Mouse (Mus musculus): ENCODE measurements at regions not wholly inside any gene's neighbourhood (a gene's known extent, or its start where the extent isn't known, plus 50 kb on each side); places are given as distances from the start of the nearest gene placed in this dataset.
"Not testable (repeated sequence)": the region's sequence is repeated elsewhere in the genome, so short reads cannot be mapped to it uniquely, and the experiment has no call there.

DNA sequence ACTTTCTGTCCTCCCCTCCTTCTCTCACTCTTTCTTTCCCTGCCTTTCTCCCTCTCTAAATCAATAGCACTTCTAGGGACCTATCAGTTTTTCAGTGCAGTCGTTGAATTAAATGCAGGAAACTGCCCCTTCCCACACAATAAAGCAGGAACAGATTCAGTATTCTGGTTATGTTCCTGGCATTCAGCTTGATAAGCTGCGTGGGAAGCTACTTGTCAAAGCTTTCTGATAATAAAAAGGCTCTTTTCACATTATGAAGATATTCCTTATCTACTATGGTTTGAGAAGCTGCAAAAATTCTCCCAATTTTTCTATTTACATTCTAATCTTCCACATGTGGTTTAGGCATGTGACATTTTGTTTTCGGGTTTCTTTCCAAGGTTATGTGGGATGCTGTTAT is 367.3 kb upstream of the Agtr1b start:
- Histone ChIP-seq H3K4me3 (ENCODE audit: control insufficient read depth in 1 of 2, insufficient read depth in 1 of 2, low read depth in 1 of 2, low read length in 2 of 2) (no peak overlapping the region), H3K27ac (replicated peaks in 1 of 2; ENCODE audit: control insufficient read depth in 1 of 2, insufficient read depth in 1 of 2, low read depth in 2 of 2, low read length in 2 of 2) (no peak overlapping the region), H3K4me1 (ENCODE audit: control insufficient read depth in 2 of 2, insufficient read depth in 2 of 2, low read length in 2 of 2) (no peaks in the 10 kb centered on the region), H3K36me3 (ENCODE audit: control insufficient read depth, insufficient read depth, low read length) (no peaks in the 10 kb centered on the region), H3K9me3 (ENCODE audit: control insufficient read depth, low read length) (no peaks in the 10 kb centered on the region), H3K9ac (ENCODE audit: low read length) (no peak overlapping the region), H3K27me3 (ENCODE audit: control insufficient read depth, insufficient read depth, low read length) (no peaks in the 10 kb centered on the region), H3K4me2 (ENCODE audit: low read length) (no peak overlapping the region)
- 33% methylated on average over 3 of the region's 3 CpGs for WGBS
- no peak for ATAC-seq (ENCODE audit: insufficient number of reproducible peaks, insufficient read depth, low FRiP score, low read depth)

DNA sequence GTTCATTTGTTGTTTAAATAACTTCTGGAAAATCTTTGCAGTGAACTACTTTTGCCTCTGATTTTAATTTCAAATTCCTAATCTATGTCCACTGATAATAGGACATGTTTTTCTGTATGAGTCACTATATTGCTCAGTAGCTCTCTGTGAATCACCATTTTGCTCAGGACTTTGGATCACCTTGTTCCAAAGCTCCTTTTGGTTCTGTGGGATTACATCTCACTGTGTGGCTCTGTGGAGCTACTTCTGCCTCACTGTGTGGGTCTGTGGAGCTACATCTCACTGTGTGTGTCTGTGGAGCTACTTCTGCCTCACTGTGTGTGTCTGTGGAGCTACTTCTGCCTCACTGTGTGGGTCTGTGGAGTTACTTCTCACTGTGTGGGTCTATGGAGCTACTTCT is 365.0 kb upstream of the Agtr1b start:
- H3K4me3 ChIP-seq (ENCODE audit: control insufficient read depth in 1 of 2, insufficient read depth in 1 of 2, low read depth in 1 of 2, low read length in 2 of 2): no peak overlapping the region

DNA sequence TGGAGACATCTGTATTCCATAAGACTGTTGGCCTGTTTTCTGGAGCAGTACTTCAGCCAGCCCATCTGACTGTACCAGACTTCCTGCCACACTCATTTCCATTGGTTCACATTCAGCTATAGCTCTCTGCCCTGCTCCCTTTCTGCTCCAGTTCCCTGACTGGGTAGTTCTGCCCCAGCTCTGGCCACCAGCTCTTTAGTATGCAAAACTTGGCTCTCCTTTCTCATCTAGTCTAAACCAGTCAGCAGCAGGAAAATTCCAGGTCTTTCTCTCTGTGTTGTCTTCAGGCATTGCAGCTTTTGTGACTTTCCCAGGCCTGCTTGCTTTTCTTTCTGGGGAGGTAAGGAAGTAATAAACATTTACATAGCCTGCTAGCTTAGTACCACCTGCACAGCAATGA is 363.5 kb upstream of the Agtr1b start:
- no peak overlapping the region for H3K4me3 ChIP-seq (ENCODE audit: control insufficient read depth in 1 of 2, insufficient read depth in 1 of 2, low read depth in 1 of 2, low read length in 2 of 2)
- no peaks in the 10 kb centered on the region for H3K4me1 ChIP-seq (ENCODE audit: control insufficient read depth in 2 of 2, insufficient read depth in 2 of 2, low read length in 2 of 2)
- no peak overlapping the region for H3K4me2 ChIP-seq (ENCODE audit: low read length)
- no peak overlapping the region for H3K27ac ChIP-seq (replicated peaks in 1 of 2; ENCODE audit: control insufficient read depth in 1 of 2, insufficient read depth in 1 of 2, low read depth in 2 of 2, low read length in 2 of 2)
- no peak overlapping the region for H3K9ac ChIP-seq (ENCODE audit: low read length)
- no peaks in the 10 kb centered on the region for H3K36me3 ChIP-seq (ENCODE audit: control insufficient read depth, insufficient read depth, low read length)
- H3K27me3 ChIP-seq (ENCODE audit: control insufficient read depth, insufficient read depth, low read length): no peaks in the 10 kb centered on the region
- H3K9me3 ChIP-seq (ENCODE audit: control insufficient read depth, low read length): no peaks in the 10 kb centered on the region
- no peak for ATAC-seq (ENCODE audit: insufficient number of reproducible peaks, insufficient read depth, low FRiP score, low read depth)

More for the DNA sequence above, 365.0 kb upstream of the Agtr1b start:
- Histone ChIP-seq H3K9ac (ENCODE audit: low read length) (no peak overlapping the region), H3K4me1 (ENCODE audit: control insufficient read depth in 2 of 2, insufficient read depth in 2 of 2, low read length in 2 of 2) (no peaks in the 10 kb centered on the region), H3K36me3 (ENCODE audit: control insufficient read depth, insufficient read depth, low read length) (no peaks in the 10 kb centered on the region), H3K27ac (replicated peaks in 1 of 2; ENCODE audit: control insufficient read depth in 1 of 2, insufficient read depth in 1 of 2, low read depth in 2 of 2, low read length in 2 of 2) (no peak overlapping the region), H3K4me2 (ENCODE audit: low read length) (no peak overlapping the region), H3K27me3 (ENCODE audit: control insufficient read depth, insufficient read depth, low read length) (no peaks in the 10 kb centered on the region), H3K9me3 (ENCODE audit: control insufficient read depth, low read length) (no peaks in the 10 kb centered on the region)
- ATAC-seq (ENCODE audit: insufficient number of reproducible peaks, insufficient read depth, low FRiP score, low read depth): no peak

DNA sequence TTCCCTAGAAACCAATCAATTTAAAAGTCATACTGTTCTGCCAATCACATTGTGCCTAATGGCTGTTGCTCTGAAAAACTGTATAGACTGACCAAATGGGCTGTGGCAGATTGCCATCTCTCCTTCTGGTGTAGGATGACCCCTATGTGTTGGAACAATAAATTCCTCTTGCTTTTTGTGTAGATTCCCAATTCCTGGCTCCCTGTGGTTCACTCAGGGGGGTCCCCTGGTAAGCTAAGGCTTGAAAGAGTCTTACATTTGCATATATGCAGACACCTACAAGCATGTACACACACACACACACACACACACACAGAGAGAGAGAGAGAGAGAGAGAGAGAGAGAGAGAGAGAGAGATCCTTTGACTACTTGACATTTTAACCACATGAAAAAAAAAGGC is 362.8 kb upstream of the Agtr1b start:
- not testable (repeated sequence) for H3K36me3 ChIP-seq (ENCODE audit: control insufficient read depth, insufficient read depth, low read length)

DNA sequence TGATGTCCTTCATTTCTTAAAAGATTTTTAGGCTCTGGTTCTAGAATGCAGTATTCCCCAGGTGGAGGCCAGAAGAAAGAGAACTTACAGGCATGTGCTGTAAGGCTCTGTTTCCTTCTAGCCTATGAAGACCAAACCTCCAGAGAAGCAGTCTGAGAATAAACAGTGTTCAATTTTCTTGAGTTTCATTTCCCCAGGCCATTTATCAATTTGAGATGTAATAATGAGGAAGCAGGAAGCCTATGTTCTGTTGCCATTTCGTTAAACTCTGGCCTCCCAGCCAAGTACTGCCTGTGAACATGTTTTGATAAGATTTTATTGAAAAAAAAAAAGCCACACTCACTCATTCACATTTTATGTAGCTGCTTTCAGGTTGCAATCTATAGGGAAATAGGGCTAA is 347.7 kb upstream of the Agtr1b start:
- Histone ChIP-seq H3K4me3 (ENCODE audit: control insufficient read depth in 1 of 2, insufficient read depth in 1 of 2, low read depth in 1 of 2, low read length in 2 of 2) (no peak overlapping the region), H3K9ac (ENCODE audit: low read length) (no peak overlapping the region), H3K4me1 (ENCODE audit: control insufficient read depth in 2 of 2, insufficient read depth in 2 of 2, low read length in 2 of 2) (no peaks in the 10 kb centered on the region), H3K27ac (replicated peaks in 1 of 2; ENCODE audit: control insufficient read depth in 1 of 2, insufficient read depth in 1 of 2, low read depth in 2 of 2, low read length in 2 of 2) (no peak overlapping the region), H3K36me3 (ENCODE audit: control insufficient read depth, insufficient read depth, low read length) (no peaks in the 10 kb centered on the region), H3K4me2 (ENCODE audit: low read length) (no peak overlapping the region), H3K9me3 (ENCODE audit: control insufficient read depth, low read length) (peaks cover 8% of the 10 kb centered on the region), H3K27me3 (ENCODE audit: control insufficient read depth, insufficient read depth, low read length) (no peaks in the 10 kb centered on the region)
- no peak for ATAC-seq (ENCODE audit: insufficient number of reproducible peaks, insufficient read depth, low FRiP score, low read depth)
- 52% methylated on average over 1 of the region's 1 CpGs for WGBS

More for the DNA sequence above, 362.8 kb upstream of the Agtr1b start:
- H3K9me3 ChIP-seq (ENCODE audit: control insufficient read depth, low read length); H3K27me3 ChIP-seq (ENCODE audit: control insufficient read depth, insufficient read depth, low read length); ATAC-seq (ENCODE audit: insufficient number of reproducible peaks, insufficient read depth, low FRiP score, low read depth); H3K27ac ChIP-seq (replicated peaks in 1 of 2; ENCODE audit: control insufficient read depth in 1 of 2, insufficient read depth in 1 of 2, low read depth in 2 of 2, low read length in 2 of 2); H3K4me3 ChIP-seq (ENCODE audit: control insufficient read depth in 1 of 2, insufficient read depth in 1 of 2, low read depth in 1 of 2, low read length in 2 of 2); H3K4me1 ChIP-seq (ENCODE audit: control insufficient read depth in 2 of 2, insufficient read depth in 2 of 2, low read length in 2 of 2); H3K9ac ChIP-seq (ENCODE audit: low read length); H3K4me2 ChIP-seq (ENCODE audit: low read length): not testable (repeated sequence)

DNA sequence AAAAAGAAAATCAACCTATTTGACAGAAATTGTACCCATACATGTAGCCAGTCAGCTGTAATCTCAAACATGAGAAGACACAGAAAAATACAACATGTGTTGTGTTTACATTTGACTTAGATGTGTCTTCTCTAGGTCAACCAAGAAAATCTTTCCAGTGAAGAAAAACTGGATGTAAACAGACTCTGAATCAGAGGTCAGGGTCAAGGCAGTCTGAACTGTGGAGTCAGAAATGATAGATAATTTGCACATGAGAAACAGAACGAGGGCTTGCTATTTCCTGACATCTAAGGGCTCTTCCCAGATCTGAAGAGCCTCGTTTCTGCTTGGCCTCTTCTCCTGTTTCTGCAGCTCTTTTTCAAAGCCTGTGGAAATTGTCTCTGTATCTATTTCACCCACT is 342.7 kb upstream of the Agtr1b start:
- no peak overlapping the region for H3K4me2 ChIP-seq (ENCODE audit: low read length)
- H3K4me3 ChIP-seq (ENCODE audit: control insufficient read depth in 1 of 2, insufficient read depth in 1 of 2, low read depth in 1 of 2, low read length in 2 of 2): no peak overlapping the region
- 36% methylated on average over 2 of the region's 2 CpGs for WGBS
- no peaks in the 10 kb centered on the region for H3K4me1 ChIP-seq (ENCODE audit: control insufficient read depth in 2 of 2, insufficient read depth in 2 of 2, low read length in 2 of 2)
- H3K9ac ChIP-seq (ENCODE audit: low read length): no peak overlapping the region
- no peaks in the 10 kb centered on the region for H3K27me3 ChIP-seq (ENCODE audit: control insufficient read depth, insufficient read depth, low read length)
- H3K9me3 ChIP-seq (ENCODE audit: control insufficient read depth, low read length): no peaks in the 10 kb centered on the region
- H3K36me3 ChIP-seq (ENCODE audit: control insufficient read depth, insufficient read depth, low read length): no peaks in the 10 kb centered on the region
- no peak for ATAC-seq (ENCODE audit: insufficient number of reproducible peaks, insufficient read depth, low FRiP score, low read depth)
- H3K27ac ChIP-seq (replicated peaks in 1 of 2; ENCODE audit: control insufficient read depth in 1 of 2, insufficient read depth in 1 of 2, low read depth in 2 of 2, low read length in 2 of 2): no peak overlapping the region

DNA sequence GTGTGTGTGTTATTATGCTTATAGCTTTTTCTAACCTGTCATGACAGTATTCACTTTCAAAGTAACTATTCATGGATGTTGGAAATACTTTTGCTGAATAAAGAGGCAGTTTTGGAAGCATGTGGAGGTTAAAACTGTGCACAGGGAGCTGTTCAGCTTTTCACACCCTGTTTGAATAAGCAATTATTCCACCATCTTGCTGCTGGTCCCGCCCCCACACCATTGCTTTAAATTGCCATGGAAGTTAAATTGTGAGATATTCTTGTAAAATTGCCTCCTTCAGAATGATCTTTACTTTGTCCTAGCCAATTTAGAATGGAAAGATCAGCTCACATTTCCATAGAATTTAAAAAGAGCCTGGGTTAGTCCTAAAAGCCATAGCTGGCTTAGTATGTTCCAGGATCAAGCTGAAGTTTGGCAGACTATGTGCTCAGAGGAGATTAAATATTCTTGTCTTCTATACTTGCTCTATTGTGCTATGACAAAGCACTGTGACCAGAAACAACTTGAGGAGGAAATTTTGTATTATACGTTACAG is 328.4 kb upstream of the Agtr1b start:
- H3K9ac ChIP-seq (ENCODE audit: low read length): no peak overlapping the region
- H3K4me3 ChIP-seq (ENCODE audit: control insufficient read depth in 1 of 2, insufficient read depth in 1 of 2, low read depth in 1 of 2, low read length in 2 of 2): no peak overlapping the region
- H3K9me3 ChIP-seq (ENCODE audit: control insufficient read depth, low read length): no peaks in the 10 kb centered on the region
- H3K36me3 ChIP-seq (ENCODE audit: control insufficient read depth, insufficient read depth, low read length): no peaks in the 10 kb centered on the region
- H3K27me3 ChIP-seq (ENCODE audit: control insufficient read depth, insufficient read depth, low read length): no peaks in the 10 kb centered on the region
- no peak overlapping the region for H3K4me2 ChIP-seq (ENCODE audit: low read length)
- 87% methylated on average over 2 of the region's 2 CpGs for WGBS
- no peak for ATAC-seq (ENCODE audit: insufficient number of reproducible peaks, insufficient read depth, low FRiP score, low read depth)
- no peaks in the 10 kb centered on the region for H3K4me1 ChIP-seq (ENCODE audit: control insufficient read depth in 2 of 2, insufficient read depth in 2 of 2, low read length in 2 of 2)
- no peak overlapping the region for H3K27ac ChIP-seq (replicated peaks in 1 of 2; ENCODE audit: control insufficient read depth in 1 of 2, insufficient read depth in 1 of 2, low read depth in 2 of 2, low read length in 2 of 2)

GRCm38 (mm10) chr3:20680944-20681494 is 314.0 kb upstream of the Agtr1b start:
- no peaks in the 10 kb centered on the region for H3K36me3 ChIP-seq (ENCODE audit: control insufficient read depth, insufficient read depth, low read length)
- H3K9me3 ChIP-seq (ENCODE audit: control insufficient read depth, low read length): no peaks in the 10 kb centered on the region
- H3K4me3 ChIP-seq (ENCODE audit: control insufficient read depth in 1 of 2, insufficient read depth in 1 of 2, low read depth in 1 of 2, low read length in 2 of 2): no peak overlapping the region
- H3K9ac ChIP-seq (ENCODE audit: low read length): no peak overlapping the region
- H3K27ac ChIP-seq (replicated peaks in 1 of 2; ENCODE audit: control insufficient read depth in 1 of 2, insufficient read depth in 1 of 2, low read depth in 2 of 2, low read length in 2 of 2): no peak overlapping the region
- ATAC-seq (ENCODE audit: insufficient number of reproducible peaks, insufficient read depth, low FRiP score, low read depth): no peak
- H3K4me1 ChIP-seq (ENCODE audit: control insufficient read depth in 2 of 2, insufficient read depth in 2 of 2, low read length in 2 of 2): no peaks in the 10 kb centered on the region
- no peak overlapping the region for H3K4me2 ChIP-seq (ENCODE audit: low read length)
- H3K27me3 ChIP-seq (ENCODE audit: control insufficient read depth, insufficient read depth, low read length): no peaks in the 10 kb centered on the region
- WGBS: 71% methylated on average over 6 of the region's 6 CpGs

All from heart, embryonic 14.5 days (tissue).